Mouse (Mus musculus): ENCODE measurements at regions not wholly inside any gene's neighbourhood (a gene's known extent, or its start where the extent isn't known, plus 50 kb on each side); places are given as distances from the start of the nearest gene placed in this dataset.
A peak's percentile ranks its signal among the peaks of the same experiment; 100 is the strongest.

DNA sequence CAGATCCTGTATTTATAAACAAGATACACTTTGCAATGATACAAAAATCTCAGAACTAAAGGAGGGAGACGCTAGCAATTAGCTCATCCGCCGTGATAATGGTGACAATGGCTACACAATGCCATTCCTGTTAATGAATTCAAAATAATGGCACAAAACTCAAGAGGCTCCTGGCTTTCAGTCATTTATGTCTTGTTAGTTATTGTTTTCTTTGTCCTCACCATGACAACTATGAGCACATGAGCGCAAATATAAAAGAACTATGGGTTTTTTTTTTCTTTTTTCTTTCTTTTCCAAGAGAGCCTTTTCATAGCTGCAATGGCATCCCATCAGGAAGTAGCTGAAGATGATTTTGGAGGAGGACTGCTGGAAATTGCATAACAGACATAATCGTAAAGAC lies 194.2 kb downstream of the Cog6 start:
- no peak for DNase-seq
- intact Hi-C loops (cut with DNase I) = no loop called here
- no peak overlapping the region for H3K27ac ChIP-seq
- no peak overlapping the region for H3K4me3 ChIP-seq
- no peak for TF ChIP-seq CTCF (IDR thresholded peaks at IDR 0.05)

DNA sequence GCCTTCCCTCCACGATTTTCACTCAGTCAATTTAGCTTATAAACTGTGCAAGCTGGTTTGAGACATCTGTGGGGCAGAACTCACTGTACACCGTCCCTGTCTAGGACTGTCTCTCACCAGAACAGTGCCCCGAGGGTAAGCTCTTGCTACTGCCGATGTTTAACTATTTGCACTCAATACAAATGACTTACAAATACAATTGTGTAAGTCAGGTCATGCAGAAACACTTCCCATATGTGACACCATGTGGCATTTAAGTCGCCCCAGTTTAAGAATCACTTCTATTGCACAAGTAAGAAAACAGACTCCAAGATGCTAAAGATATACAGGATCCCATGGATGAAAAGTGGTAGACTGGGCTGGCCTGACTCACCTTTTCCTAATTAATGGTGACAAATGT lies 195.6 kb downstream of the Cog6 start:
- intact Hi-C loops (cut with DNase I) = no loop called here
- TF ChIP-seq CTCF (IDR thresholded peaks at IDR 0.05) = no peak
- H3K27ac ChIP-seq = no peak overlapping the region

DNA sequence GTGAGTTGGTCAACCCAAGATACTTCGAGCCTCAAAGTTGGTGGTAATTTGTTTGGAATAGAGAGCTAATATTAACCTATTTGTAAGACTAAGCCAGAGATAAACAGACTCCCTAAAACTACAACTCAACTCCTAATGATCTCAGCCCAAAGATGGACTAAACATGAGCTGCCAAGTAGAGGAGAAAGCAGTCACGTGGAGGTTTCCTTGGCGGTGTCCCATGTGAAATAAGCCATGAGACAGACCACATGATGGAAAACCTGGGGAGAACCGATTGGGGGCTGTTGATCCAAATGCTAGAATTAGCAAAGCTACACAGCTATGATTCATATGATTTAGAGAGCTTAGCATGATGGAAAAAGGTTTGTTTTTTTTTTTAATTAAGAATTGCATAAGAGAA lies 198.6 kb downstream of the Cog6 start:
- TF ChIP-seq CTCF (IDR thresholded peaks at IDR 0.05) = no peak
- peak; percentile 30 for DNase-seq
- peak overlapping the region; percentile 57; the same call in 1 of the 2 replicates for H3K27ac ChIP-seq
- no peak overlapping the region for H3K4me3 ChIP-seq
- intact Hi-C loops (cut with DNase I) = no loop called here

More for the DNA sequence above, 195.6 kb downstream of the Cog6 start:
- no peak overlapping the region for H3K4me3 ChIP-seq
- DNase-seq = no peak

GRCm38 (mm10) chr3:52817416-52817815 lies 199.6 kb downstream of the Cog6 start:
- intact Hi-C loops (cut with DNase I) = no loop called here
- H3K4me3 ChIP-seq = no peak overlapping the region
- no peak for TF ChIP-seq CTCF (IDR thresholded peaks at IDR 0.05)
- H3K27ac ChIP-seq = peak overlapping the region; percentile 57
- peak; percentile 56 for DNase-seq

DNA sequence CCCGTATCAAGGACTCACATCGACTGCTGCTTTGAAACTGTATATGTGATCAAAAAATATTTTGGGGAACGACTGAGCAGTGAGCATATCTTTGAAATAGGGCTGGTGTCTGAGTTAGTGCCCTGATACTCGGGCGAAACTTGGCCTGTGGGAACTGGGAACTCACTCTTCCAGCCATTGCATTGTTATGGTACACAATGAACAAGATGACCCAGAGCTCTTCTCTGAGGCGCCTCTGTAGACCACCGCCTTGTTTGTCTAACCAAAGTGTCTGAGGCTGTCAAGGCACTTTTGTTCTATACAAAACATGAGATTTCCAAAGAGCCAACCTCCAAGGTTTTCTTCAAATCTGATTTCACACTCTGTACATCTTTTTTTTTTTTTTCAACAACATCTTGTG lies 201.5 kb downstream of the Cog6 start:
- no peak for DNase-seq
- Histone ChIP-seq H3K4me3 (no peak overlapping the region), H3K27ac (no peak overlapping the region)
- intact Hi-C loops (cut with DNase I) = no loop called here
- TF ChIP-seq CTCF (IDR thresholded peaks at IDR 0.05) = no peak

DNA sequence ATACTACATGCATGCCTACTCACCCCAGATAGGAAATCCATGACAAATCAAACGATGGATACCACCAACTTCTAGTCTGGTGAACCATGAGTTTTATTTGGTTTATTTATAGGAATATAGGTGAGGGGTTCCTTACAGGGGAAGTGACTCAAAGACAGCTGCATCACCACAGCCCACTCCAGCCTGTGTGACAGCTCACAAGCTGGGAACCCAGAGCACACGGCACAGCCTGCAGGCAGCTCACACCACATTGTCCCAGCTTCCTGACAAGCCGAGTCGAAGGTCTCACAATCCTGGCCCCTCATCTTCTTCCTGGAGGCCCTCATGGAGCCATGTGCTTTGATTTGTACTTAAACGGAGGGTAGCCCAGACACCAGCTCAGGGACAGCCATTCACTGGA lies 214.7 kb downstream of the Cog6 start:
- no peak overlapping the region for H3K4me3 ChIP-seq
- no peak for TF ChIP-seq CTCF (IDR thresholded peaks at IDR 0.05)
- intact Hi-C loops (cut with DNase I) = loop anchor here (5.0 kb wide), 1 partner anchor 545 kb away; no protein-coding TSS in a partner anchor
- no peak for DNase-seq
- no peak overlapping the region for H3K27ac ChIP-seq

DNA sequence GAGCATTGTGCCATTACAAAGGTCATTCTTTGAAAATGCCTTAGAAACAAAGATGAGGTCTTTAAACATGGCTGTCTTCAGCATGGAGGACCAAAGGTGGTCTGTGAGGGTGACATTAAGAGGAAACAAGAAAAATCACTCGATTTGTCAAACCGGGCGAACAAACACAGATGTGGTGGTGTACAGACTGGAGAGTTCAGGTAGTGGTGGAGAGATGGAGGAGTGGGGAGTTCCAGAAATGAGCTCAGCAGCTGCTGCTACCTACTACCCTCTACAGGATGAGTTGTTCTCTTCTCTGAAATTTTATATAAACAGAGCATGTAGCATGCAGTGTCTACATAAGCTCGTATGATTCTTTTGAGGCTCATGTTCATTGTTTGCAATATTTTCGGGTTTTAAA lies 215.6 kb downstream of the Cog6 start:
- TF ChIP-seq CTCF (IDR thresholded peaks at IDR 0.05) = no peak
- Histone ChIP-seq H3K4me3 (no peak overlapping the region), H3K27ac (no peak overlapping the region)
- intact Hi-C loops (cut with DNase I) = loop anchor here (5.0 kb wide), 1 partner anchor 544 kb away; no protein-coding TSS in a partner anchor
- DNase-seq = no peak

- intact Hi-C loops (cut with DNase I) = loop anchor here (5.0 kb wide), 1 partner anchor 543 kb away; no protein-coding TSS in a partner anchor
- peak; percentile 57 for TF ChIP-seq CTCF (IDR thresholded peaks at IDR 0.05)
- H3K27ac ChIP-seq = no peak overlapping the region
- DNase-seq = no peak
- H3K4me3 ChIP-seq = no peak overlapping the region
Observed at GRCm38 (mm10) chr3:52800673-52801072, 216.4 kb downstream of the Cog6 start.

GRCm38 (mm10) chr3:52797801-52798200 lies 219.2 kb downstream of the Cog6 start:
- DNase-seq = no peak
- Histone ChIP-seq H3K27ac (no peak overlapping the region), H3K4me3 (no peak overlapping the region)
- TF ChIP-seq CTCF (IDR thresholded peaks at IDR 0.05) = no peak
- intact Hi-C loops (cut with DNase I) = no loop called here

DNA sequence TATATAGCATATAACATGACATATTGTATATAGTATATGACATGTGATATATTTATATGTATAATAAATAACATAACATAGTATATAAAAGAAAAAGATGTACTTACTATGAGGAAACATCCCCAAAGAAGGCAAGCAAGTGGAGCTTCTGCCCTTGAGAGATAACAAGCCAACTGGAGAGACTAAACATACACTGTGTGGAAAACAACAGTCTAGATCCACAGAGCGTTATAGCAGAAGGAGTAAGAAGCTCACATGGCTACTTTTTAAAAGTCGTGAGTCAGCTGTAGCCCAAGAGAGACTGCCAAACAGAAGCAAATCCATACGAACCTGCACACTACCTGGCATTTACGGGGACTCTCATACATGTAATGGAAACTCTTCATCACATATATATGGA lies 219.9 kb downstream of the Cog6 start:
- H3K4me3 ChIP-seq = no peak overlapping the region
- H3K27ac ChIP-seq = no peak overlapping the region
- DNase-seq = no peak
- intact Hi-C loops (cut with DNase I) = no loop called here
- TF ChIP-seq CTCF (IDR thresholded peaks at IDR 0.05) = no peak

DNA sequence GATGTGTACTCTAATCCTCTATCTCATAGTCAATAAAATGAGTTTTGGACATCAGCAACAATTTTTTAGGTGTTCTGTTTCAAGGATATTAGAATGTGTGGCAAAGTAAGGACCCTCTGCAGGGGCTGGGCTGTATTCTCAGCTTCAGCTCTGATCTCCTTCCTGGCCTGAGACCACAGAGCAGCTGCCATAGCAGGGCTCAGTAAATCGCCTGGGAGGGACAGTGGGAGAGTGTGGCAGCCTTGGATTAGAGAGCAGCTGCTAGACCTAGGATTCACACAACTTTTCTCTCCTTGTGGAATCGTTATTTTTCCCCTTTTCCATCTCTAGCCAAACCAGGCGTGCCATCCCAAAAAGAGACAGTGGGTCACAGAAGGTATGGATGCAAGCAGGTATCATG lies 222.8 kb downstream of the Cog6 start:
- Histone ChIP-seq H3K4me3 (no peak overlapping the region), H3K27ac (no peak overlapping the region)
- no peak for DNase-seq
- TF ChIP-seq CTCF (IDR thresholded peaks at IDR 0.05) = no peak
- intact Hi-C loops (cut with DNase I) = no loop called here

- H3K27ac ChIP-seq = peak overlapping the region; percentile 24
- TF ChIP-seq CTCF (IDR thresholded peaks at IDR 0.05) = no peak
- peak; percentile 45 for DNase-seq
- no peak overlapping the region for H3K4me3 ChIP-seq
- intact Hi-C loops (cut with DNase I) = no loop called here
Observed at GRCm38 (mm10) chr3:52792801-52793200, 224.2 kb downstream of the Cog6 start.

DNA sequence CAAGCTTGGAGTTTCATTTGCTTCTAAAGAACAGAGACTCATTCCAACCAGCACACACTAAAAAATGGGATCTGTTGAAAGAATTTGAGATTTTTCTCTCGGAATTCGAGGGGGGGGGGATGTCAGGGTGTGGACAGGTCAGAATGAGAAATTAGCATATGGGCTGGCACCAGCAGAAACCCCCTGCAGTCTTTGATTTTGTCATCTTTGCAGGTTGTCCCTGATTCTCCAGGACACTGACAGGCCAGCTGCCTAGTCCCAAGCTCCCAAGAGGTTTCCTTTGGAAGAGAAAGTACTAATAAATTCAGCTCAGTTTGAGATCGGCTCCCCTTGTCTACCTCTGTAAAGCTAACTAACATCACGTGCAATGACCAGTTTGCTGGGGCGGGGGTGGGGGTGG lies 224.9 kb downstream of the Cog6 start:
- no peak overlapping the region for H3K4me3 ChIP-seq
- H3K27ac ChIP-seq = no peak overlapping the region
- DNase-seq = no peak
- intact Hi-C loops (cut with DNase I) = no loop called here
- no peak for TF ChIP-seq CTCF (IDR thresholded peaks at IDR 0.05)

DNA sequence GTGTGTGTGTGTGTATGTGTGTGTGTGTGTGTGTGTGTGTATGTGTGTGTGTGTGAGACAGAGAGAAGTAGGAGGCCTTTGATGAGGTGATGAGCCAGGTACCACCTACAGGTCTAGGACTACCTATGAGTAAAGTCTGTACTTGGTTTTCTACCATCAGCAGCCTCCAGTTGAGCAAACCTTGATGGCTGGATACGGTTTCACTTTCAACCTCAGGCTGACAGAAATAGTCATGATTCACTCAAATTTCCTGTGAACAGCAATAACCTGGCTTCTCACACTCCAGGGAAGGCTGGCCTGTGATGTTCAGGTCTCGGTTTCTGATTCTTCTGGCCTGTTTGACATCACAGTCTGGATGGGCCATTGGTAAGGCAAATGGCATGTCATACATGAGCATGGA lies 226.1 kb downstream of the Cog6 start:
- intact Hi-C loops (cut with DNase I) = no loop called here
- no peak for DNase-seq
- TF ChIP-seq CTCF (IDR thresholded peaks at IDR 0.05) = no peak
- no peak overlapping the region for H3K27ac ChIP-seq
- H3K4me3 ChIP-seq = no peak overlapping the region
